Mouse (Mus musculus): Measurements from ENCODE around the gene Vmn1r195. TPM values are rescaled to one million over a fixed set of nuclear protein-coding genes. Genes with fewer than 3 reads are reported as not detected.
A peak's percentile ranks its signal among the peaks of the same experiment; 100 is the strongest.
"Not testable (repeated sequence)": the region's sequence is repeated elsewhere in the genome, so short reads cannot be mapped to it uniquely, and the experiment has no call there.

The Vmn1r195 gene
- polyA plus RNA-seq (2012; rRNA removed), result not detected in 2 replicates

- WGBS, result 84% methylated on average over 1 of the region's 1 CpGs
- not testable (repeated sequence) for DNase-seq (ENCODE audit: low read depth, low spot score)
These were observed at the start of gene Vmn1r195 for GRCm38 (mm10) chr13:22270222-22270621. TSS of gene Vmn1r195 (plus strand) at chr13:22270522.

GRCm38 (mm10) chr13:22223060-22223459 is 47.3 kb upstream of the Vmn1r195 start, which contains the start of gene Vmn1r193:
TSS of gene Vmn1r193 (minus strand) at chr13:22223160.
- not testable (repeated sequence) for DNase-seq (ENCODE audit: low read depth, low spot score)
- WGBS, result 72% methylated on average over 1 of the region's 1 CpGs

GRCm38 (mm10) chr13:22243915-22244314 is 26.4 kb upstream of the Vmn1r195 start, which contains the start of gene Vmn1r194:
TSS of gene Vmn1r194 (plus strand) at chr13:22244215.
- DNase-seq (ENCODE audit: low read depth, low spot score), result no peak
- WGBS, result 32% methylated on average over 1 of the region's 1 CpGs

DNA sequence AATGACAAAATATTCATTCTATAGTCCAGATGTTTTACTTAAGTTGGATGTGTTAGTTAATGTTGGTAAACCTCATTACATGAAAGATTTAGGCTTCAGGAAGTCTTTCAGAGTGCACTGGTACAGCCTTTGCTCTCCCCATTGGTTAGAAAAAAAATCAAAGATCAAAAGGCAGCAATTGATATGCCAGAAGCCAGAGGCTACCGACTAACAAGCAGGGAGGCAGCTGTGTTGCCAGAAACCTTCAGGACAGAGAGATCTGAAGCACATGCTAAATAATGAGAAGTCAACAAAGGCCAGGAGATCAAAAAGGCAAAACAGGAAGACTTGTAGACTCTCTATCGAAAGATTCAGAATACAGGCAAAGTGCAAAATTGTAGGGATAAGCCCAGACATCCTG is 1.4 kb downstream of the Vmn1r195 start:
- 50% methylated on average over 2 of the region's 2 CpGs for WGBS

GRCm38 (mm10) chr13:22284578-22284977 is 14.3 kb downstream of the Vmn1r195 start:
- DNase-seq (ENCODE audit: low read depth, low spot score), result no peak
- 66% methylated on average over 2 of the region's 2 CpGs for WGBS

More for the DNA sequence above, 1.4 kb downstream of the Vmn1r195 start:
- DNase-seq (ENCODE audit: low read depth, low spot score), result no peak

GRCm38 (mm10) chr13:22289620-22290019 is 19.3 kb downstream of the Vmn1r195 start, which contains the start of gene Vmn1r196:
TSS of gene Vmn1r196 (plus strand) at chr13:22289920.
- WGBS, result 66% methylated on average over 2 of the region's 2 CpGs

GRCm38 (mm10) chr13:22308075-22308474 is 37.8 kb downstream of the Vmn1r195 start:
- not testable (repeated sequence) for DNase-seq (ENCODE audit: low read depth, low spot score)
- 87% methylated on average over 5 of the region's 5 CpGs for WGBS

More at GRCm38 (mm10) chr13:22289620-22290019, 19.3 kb downstream of the Vmn1r195 start, which contains the start of gene Vmn1r196:
- DNase-seq (ENCODE audit: low read depth, low spot score), result no peak

DNA sequence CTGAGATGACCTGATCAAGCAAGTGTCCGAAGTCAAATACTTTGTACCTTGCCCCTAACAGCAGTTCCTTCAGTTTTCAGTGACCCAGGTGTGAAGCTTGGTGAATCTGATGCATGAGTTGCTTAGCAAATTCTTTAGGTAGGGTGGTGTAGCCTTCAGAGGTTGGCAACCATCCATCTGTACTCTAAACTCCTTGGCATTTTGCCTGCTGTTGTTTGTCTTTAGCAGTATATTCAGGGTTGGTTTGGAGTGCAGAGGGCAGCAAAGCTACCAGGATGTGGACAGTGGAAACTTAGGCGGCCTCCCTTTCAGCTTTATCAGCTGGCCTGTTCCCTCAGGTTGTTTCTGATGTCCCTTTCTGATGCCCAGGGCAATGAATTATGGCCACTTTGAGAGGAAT is 45.0 kb downstream of the Vmn1r195 start:
- WGBS, result 26% methylated on average over 2 of the region's 2 CpGs
- peak; percentile 40 for DNase-seq (ENCODE audit: low read depth, low spot score)

DNA sequence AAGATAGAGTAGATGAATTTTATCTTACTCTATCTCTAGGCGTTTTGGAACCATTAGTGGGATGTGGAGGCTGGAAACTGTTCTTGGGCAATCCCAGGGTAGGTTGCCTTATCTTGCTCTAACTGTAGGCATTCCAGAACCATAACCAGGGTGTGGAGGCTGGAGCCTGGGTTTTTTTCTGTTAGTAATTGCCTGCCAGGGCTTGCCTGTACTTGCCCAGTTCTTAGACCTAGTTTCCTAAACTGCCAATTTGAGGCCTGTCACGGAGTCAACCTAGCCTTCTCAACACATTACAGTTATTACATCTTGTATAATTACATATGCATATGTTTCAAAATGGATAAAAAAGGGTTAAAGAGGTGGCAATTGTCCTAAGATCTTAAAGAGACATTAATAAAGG is 47.0 kb downstream of the Vmn1r195 start:
- WGBS, result 62% methylated on average over 2 of the region's 2 CpGs
- no peak for DNase-seq (ENCODE audit: low read depth, low spot score)

DNA sequence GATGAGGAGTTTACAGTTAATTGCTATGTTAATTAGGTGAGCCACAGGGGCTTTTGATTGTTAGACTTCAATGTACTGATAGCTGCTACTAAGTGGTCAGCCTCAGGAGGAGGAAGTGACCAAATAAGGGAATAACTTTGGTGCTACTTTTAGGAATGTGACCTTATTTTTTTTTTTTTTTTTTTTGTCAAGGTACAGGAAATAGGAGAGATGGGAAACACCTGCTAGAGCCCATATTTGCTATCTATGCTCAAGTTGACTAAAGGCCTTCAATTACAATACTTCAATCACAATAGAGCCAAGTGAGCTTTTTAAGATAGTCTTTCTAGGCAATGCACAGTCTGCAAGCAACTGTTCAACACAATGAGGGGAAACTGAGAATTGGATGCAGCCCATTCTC is 49.8 kb downstream of the Vmn1r195 start:
- no peak for DNase-seq (ENCODE audit: low read depth, low spot score)

GRCm38 (mm10) chr13:22324289-22324688 is 54.0 kb downstream of the Vmn1r195 start, which contains the start of gene Vmn1r197:
TSS of gene Vmn1r197 (plus strand) at chr13:22324589.
- no peak for DNase-seq (ENCODE audit: low read depth, low spot score)

Other genes with a start within 250 kb of the Vmn1r195 start
- gene Hist1h2ah, start 235.0 kb upstream of the Vmn1r195 start, polyA plus RNA-seq (2012; rRNA removed), result 27.5 and 54.8 TPM in 2 replicates
- 29.1 and 34.6 TPM in 2 replicates for gene Hist1h2bk, start 234.7 kb upstream of the Vmn1r195 start, polyA plus RNA-seq (2012; rRNA removed)
- 14.9 and 16.6 TPM in 2 replicates for gene Hist1h4i, start 229.2 kb upstream of the Vmn1r195 start, polyA plus RNA-seq (2012; rRNA removed)
- gene Hist1h2ag, start 227.6 kb upstream of the Vmn1r195 start, polyA plus RNA-seq (2012; rRNA removed), result 8.2 and 10.2 TPM in 2 replicates
- gene Hist1h2bj, start 227.3 kb upstream of the Vmn1r195 start, polyA plus RNA-seq (2012; rRNA removed), result 19.3 and 26.1 TPM in 2 replicates
- not detected in 2 replicates for gene Vmn1r188, start 186.1 kb upstream of the Vmn1r195 start, polyA plus RNA-seq (2012; rRNA removed)
- not detected in 2 replicates for gene Vmn1r189, start 164.7 kb upstream of the Vmn1r195 start, polyA plus RNA-seq (2012; rRNA removed)
- not detected in 2 replicates for gene Vmn1r191, start 86.6 kb upstream of the Vmn1r195 start, polyA plus RNA-seq (2012; rRNA removed)
- gene Vmn1r192, start 79.4 kb upstream of the Vmn1r195 start, polyA plus RNA-seq (2012; rRNA removed), result not detected in 2 replicates
- gene Vmn1r193, start 47.4 kb upstream of the Vmn1r195 start, polyA plus RNA-seq (2012; rRNA removed), result not detected in 2 replicates
- gene Vmn1r194, start 26.3 kb upstream of the Vmn1r195 start, polyA plus RNA-seq (2012; rRNA removed), result not detected in 2 replicates
- gene Vmn1r196, start 19.4 kb downstream of the Vmn1r195 start, polyA plus RNA-seq (2012; rRNA removed), result not detected in 2 replicates
- gene Vmn1r197, start 54.1 kb downstream of the Vmn1r195 start, polyA plus RNA-seq (2012; rRNA removed), result not detected in 2 replicates
- gene Vmn1r198, start 79.8 kb downstream of the Vmn1r195 start, polyA plus RNA-seq (2012; rRNA removed), result 0.02 TPM in 1 of 2 replicates, not detected in the other
- gene Vmn1r199, start 109.3 kb downstream of the Vmn1r195 start, polyA plus RNA-seq (2012; rRNA removed), result not detected in 2 replicates
- gene Vmn1r200, start 119.9 kb downstream of the Vmn1r195 start, polyA plus RNA-seq (2012; rRNA removed), result not detected in 2 replicates
- gene Vmn1r201, start 201.4 kb downstream of the Vmn1r195 start, polyA plus RNA-seq (2012; rRNA removed), result not detected in 2 replicates
- gene Vmn1r202, start 234.9 kb downstream of the Vmn1r195 start, polyA plus RNA-seq (2012; rRNA removed), result not detected in 2 replicates
- not detected in 2 replicates for gene Vmn1r203, start 247.6 kb downstream of the Vmn1r195 start, polyA plus RNA-seq (2012; rRNA removed)

All from large intestine, adult 2 months (tissue).